Mouse (Mus musculus): ENCODE data around the gene Sys1. TPM values are rescaled to one million over a fixed set of nuclear protein-coding genes. Genes with fewer than 3 reads are reported as not detected.

The Sys1 gene
- polyA plus RNA-seq, 1 experiment: 94.5 TPM

DNA sequence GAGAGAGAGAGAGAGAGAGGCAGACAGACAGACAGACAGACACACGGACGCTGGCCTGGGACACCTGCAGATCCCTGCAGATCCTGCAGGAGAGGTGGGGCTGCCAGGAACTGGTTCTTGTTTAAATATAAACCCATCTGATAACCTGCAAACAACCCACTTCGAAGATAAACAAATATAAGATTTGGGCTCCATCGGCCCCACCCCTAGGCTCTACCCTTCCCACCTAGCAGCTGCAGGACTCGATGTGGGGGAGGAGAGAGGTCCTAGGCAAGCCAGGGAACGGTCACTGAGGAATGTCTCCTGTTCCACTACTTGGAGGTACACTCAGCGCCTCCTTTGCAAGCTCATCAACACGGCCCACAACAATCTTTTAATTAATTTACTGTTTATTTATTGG lies 18.5 kb upstream of the Sys1 start:
- Histone ChIP-seq H3K36me3 (ENCODE audit: control insufficient read depth, insufficient read depth, low read length) (no peaks in the 10 kb centered on the region; the same call in 1 of the 2 replicates), H3K27ac (ENCODE audit: insufficient read depth, low read depth, low read length) (peak overlapping the region; percentile 98), H3K4me1 (ENCODE audit: control insufficient read depth, insufficient read depth, low read length) (peaks cover 42% of the 10 kb centered on the region), H3K27me3 (replicated peaks; ENCODE audit: control insufficient read depth, insufficient read depth, low read length) (no peaks in the 10 kb centered on the region), H3K4me3 (ENCODE audit: insufficient read depth, low read depth, low read length) (peak overlapping the region; percentile 23)
- TF ChIP-seq CTCF (conservative IDR thresholded peaks at IDR 0.05; ENCODE audit: insufficient read depth, insufficient read length, low read depth, low read length): no peak
- no peak for TF ChIP-seq POLR2A (IDR thresholded peaks at IDR 0.05; ENCODE audit: low read depth, low read length)
- peak; percentile 55 for DNase-seq
- 22% methylated on average over 8 of the region's 8 CpGs for WGBS

DNA sequence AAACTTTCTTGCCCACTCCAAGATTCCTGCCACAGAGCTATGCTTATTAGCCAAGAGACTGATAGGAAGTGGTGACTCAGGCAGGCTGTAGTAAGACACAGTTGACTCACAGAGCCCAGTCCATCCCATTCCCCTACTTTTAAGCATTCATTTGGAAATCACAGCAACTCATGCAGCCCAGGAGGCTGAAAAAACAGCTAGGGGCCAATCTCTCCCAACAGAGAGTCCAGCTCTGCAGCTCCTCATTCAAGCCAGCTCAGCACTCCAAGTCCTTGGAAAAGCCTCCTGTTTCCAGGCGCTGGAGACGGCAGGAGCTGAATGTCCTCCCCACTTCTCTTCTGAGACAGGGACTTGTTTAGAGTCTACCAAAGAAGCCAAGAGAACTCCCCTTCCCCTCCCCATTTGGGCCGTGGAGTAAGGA lies 17.8 kb upstream of the Sys1 start:
- no peak for TF ChIP-seq POLR2A (IDR thresholded peaks at IDR 0.05; ENCODE audit: low read depth, low read length)
- no peak for TF ChIP-seq CTCF (conservative IDR thresholded peaks at IDR 0.05; ENCODE audit: insufficient read depth, insufficient read length, low read depth, low read length)
- DNase-seq: no peak
- Histone ChIP-seq H3K36me3 (ENCODE audit: control insufficient read depth, insufficient read depth, low read length) (no peaks in the 10 kb centered on the region; the same call in 1 of the 2 replicates), H3K27me3 (replicated peaks; ENCODE audit: control insufficient read depth, insufficient read depth, low read length) (no peaks in the 10 kb centered on the region), H3K4me1 (ENCODE audit: control insufficient read depth, insufficient read depth, low read length) (peaks cover 38% of the 10 kb centered on the region), H3K4me3 (ENCODE audit: insufficient read depth, low read depth, low read length) (peak overlapping the region; percentile 17), H3K27ac (ENCODE audit: insufficient read depth, low read depth, low read length) (peak overlapping the region; percentile 98)
- WGBS: 24% methylated on average over 3 of the region's 3 CpGs

DNA sequence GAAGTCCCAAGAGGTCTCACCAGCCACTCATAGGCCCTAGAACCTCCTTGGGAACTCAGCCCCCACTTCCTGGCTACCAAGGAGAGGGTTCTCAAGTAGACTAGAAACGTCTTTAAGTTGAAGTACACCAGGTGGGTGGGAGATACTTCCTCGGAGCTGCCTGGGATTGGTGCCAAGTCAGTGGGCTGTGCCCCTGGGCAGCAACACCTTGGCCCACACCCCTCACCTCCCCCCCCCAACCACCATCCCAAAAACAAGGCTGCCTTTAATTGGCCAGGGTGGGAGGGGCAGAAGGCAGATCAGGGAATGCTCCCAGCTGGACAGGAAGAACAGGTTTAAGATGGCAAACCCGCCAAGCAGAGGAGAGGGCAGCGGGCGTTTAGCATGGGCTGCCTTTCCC lies 16.4 kb upstream of the Sys1 start:
- H3K4me3 ChIP-seq (ENCODE audit: insufficient read depth, low read depth, low read length): peak overlapping the region; percentile 95
- peak overlapping the region; percentile 98 for H3K27ac ChIP-seq (ENCODE audit: insufficient read depth, low read depth, low read length)
- H3K27me3 ChIP-seq (replicated peaks; ENCODE audit: control insufficient read depth, insufficient read depth, low read length): no peaks in the 10 kb centered on the region
- 34% methylated on average over 5 of the region's 5 CpGs for WGBS
- H3K4me1 ChIP-seq (ENCODE audit: control insufficient read depth, insufficient read depth, low read length): peaks cover 25% of the 10 kb centered on the region
- H3K36me3 ChIP-seq (ENCODE audit: control insufficient read depth, insufficient read depth, low read length): no peaks in the 10 kb centered on the region; the same call in 1 of the 2 replicates
- DNase-seq: peak; percentile 62
- TF ChIP-seq POLR2A (IDR thresholded peaks at IDR 0.05; ENCODE audit: low read depth, low read length) (no peak), CTCF (conservative IDR thresholded peaks at IDR 0.05; ENCODE audit: insufficient read depth, insufficient read length, low read depth, low read length) (no peak)

DNA sequence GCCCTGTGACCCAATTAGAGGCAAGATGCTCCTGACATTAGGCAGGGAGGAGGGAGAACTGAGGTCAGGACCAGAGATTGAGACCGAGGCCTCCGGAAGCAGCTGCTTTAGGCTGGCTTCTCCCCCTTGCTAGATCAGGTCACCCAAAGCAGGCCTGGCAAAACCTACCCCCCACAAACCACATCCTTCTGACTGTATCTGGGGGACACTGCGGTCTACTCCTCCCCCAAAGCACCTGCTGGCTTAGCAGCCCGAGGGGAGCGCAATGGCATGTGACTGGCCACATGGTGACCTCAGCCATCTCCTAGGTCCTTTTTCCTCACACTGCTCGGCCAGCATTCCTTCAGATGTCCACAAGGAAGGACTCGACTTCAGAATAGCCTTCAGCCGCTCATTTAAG lies 15.6 kb upstream of the Sys1 start:
- 18% methylated on average over 8 of the region's 8 CpGs for WGBS
- Histone ChIP-seq H3K36me3 (ENCODE audit: control insufficient read depth, insufficient read depth, low read length) (no peaks in the 10 kb centered on the region; the same call in 1 of the 2 replicates), H3K27ac (ENCODE audit: insufficient read depth, low read depth, low read length) (peak overlapping the region; percentile 98), H3K4me1 (ENCODE audit: control insufficient read depth, insufficient read depth, low read length) (peaks cover 19% of the 10 kb centered on the region), H3K27me3 (replicated peaks; ENCODE audit: control insufficient read depth, insufficient read depth, low read length) (no peaks in the 10 kb centered on the region), H3K4me3 (ENCODE audit: insufficient read depth, low read depth, low read length) (peak overlapping the region; percentile 95)
- DNase-seq: peak; percentile 73
- TF ChIP-seq POLR2A (IDR thresholded peaks at IDR 0.05; ENCODE audit: low read depth, low read length) (no peak), CTCF (conservative IDR thresholded peaks at IDR 0.05; ENCODE audit: insufficient read depth, insufficient read length, low read depth, low read length) (no peak)

DNA sequence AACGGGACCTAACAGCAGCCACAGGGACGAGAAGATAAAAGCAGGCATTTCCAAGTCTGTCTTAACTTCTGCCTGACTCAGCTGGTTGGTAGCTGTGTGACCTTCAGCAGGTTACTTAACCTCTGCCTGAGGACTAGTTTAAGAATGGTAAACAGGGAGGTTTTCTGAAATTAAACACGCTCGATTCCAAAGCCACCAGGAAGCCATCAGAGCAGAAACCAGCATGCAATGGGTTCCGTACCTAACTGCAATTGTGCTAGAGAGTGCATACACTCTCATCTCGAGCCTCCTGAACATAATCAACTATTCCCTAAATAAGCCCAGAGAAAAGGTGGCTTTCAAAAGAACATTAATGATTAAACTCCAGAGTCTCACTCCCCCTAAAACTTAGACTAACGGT lies 15.0 kb upstream of the Sys1 start:
- 19% methylated on average over 7 of the region's 7 CpGs for WGBS
- H3K27me3 ChIP-seq (replicated peaks; ENCODE audit: control insufficient read depth, insufficient read depth, low read length): no peaks in the 10 kb centered on the region
- peak overlapping the region; percentile 98 for H3K27ac ChIP-seq (ENCODE audit: insufficient read depth, low read depth, low read length)
- TF ChIP-seq POLR2A (IDR thresholded peaks at IDR 0.05; ENCODE audit: low read depth, low read length) (no peak), CTCF (conservative IDR thresholded peaks at IDR 0.05; ENCODE audit: insufficient read depth, insufficient read length, low read depth, low read length) (no peak)
- DNase-seq: no peak
- no peaks in the 10 kb centered on the region; the same call in 1 of the 2 replicates for H3K36me3 ChIP-seq (ENCODE audit: control insufficient read depth, insufficient read depth, low read length)
- H3K4me3 ChIP-seq (ENCODE audit: insufficient read depth, low read depth, low read length): peak overlapping the region; percentile 95
- H3K4me1 ChIP-seq (ENCODE audit: control insufficient read depth, insufficient read depth, low read length): peaks cover 14% of the 10 kb centered on the region; the same call in 1 of the 2 replicates

DNA sequence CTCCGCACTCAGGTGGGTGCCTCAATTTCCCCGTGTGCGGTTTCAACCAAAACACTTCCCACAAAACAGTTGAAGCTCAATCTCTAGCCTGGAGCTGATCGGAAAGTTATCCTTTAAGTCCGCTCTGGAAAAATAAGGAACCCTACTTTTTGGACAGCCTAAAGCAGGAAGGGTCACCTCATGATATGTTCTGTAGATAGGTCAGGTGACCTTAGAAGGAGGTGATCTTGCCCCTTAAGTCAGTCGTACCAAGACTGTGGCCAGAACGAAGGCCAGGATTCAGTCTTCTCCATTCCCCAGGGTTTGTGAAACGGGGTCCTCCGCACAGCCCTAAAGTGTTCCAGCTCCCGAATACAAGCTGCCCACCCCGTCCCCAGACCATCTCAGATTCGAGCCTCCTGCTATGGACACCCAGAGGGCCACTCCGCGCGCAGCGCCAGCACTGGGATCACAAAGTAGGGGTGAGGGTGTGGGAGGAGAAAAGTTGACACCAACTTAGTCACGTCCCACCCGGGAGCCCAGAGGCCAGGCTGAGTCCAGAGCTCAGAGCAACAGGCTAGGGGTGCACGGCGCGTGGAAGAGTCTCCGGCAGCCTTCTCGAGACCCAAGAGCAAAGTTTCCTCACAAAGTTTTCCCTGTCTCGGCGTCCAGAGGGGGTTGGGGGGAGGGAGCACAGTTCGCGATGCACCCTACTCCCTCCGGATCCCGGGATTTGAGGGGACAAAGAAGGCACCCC lies 14.3 kb upstream of the Sys1 start:
- WGBS: 5% methylated on average over 29 of the region's 29 CpGs
- Histone ChIP-seq H3K4me3 (ENCODE audit: insufficient read depth, low read depth, low read length) (peak overlapping the region; percentile 95), H3K27me3 (replicated peaks; ENCODE audit: control insufficient read depth, insufficient read depth, low read length) (no peaks in the 10 kb centered on the region), H3K36me3 (ENCODE audit: control insufficient read depth, insufficient read depth, low read length) (no peaks in the 10 kb centered on the region; the same call in 1 of the 2 replicates), H3K27ac (ENCODE audit: insufficient read depth, low read depth, low read length) (peak overlapping the region; percentile 98), H3K4me1 (ENCODE audit: control insufficient read depth, insufficient read depth, low read length) (peaks cover 14% of the 10 kb centered on the region; the same call in 1 of the 2 replicates)
- DNase-seq: no peak
- no peak for TF ChIP-seq CTCF (conservative IDR thresholded peaks at IDR 0.05; ENCODE audit: insufficient read depth, insufficient read length, low read depth, low read length)
- TF ChIP-seq POLR2A (IDR thresholded peaks at IDR 0.05; ENCODE audit: low read depth, low read length): no peak

DNA sequence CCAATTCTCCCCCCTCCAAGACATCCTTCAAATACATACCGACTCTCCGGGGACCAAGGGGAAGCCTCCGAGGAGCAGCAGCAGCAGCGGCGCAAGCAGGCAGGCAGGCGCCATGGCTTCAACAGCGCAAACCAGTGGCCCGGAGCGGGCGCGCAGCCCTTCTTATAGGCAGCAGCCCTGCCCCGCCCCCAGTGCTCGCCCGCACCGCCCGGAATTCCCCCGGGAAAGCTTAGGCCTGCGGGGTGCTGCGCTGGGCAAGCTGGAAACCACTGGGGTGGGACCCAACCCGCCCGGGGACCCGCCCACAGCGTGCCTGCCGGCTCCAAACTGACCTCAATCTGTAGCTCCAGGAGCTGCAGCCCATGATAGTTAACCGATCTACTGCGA lies 13.7 kb upstream of the Sys1 start:
- Histone ChIP-seq H3K4me3 (ENCODE audit: insufficient read depth, low read depth, low read length) (peak overlapping the region; percentile 95), H3K27ac (ENCODE audit: insufficient read depth, low read depth, low read length) (peak overlapping the region; percentile 98), H3K36me3 (ENCODE audit: control insufficient read depth, insufficient read depth, low read length) (no peaks in the 10 kb centered on the region; the same call in 1 of the 2 replicates), H3K27me3 (replicated peaks; ENCODE audit: control insufficient read depth, insufficient read depth, low read length) (no peaks in the 10 kb centered on the region), H3K4me1 (ENCODE audit: control insufficient read depth, insufficient read depth, low read length) (peaks cover 14% of the 10 kb centered on the region; the same call in 1 of the 2 replicates)
- DNase-seq: peak; percentile 96
- under 1% methylated on average over 26 of the region's 26 CpGs for WGBS
- TF ChIP-seq CTCF (conservative IDR thresholded peaks at IDR 0.05; ENCODE audit: insufficient read depth, insufficient read length, low read depth, low read length) (no peak), POLR2A (IDR thresholded peaks at IDR 0.05; ENCODE audit: low read depth, low read length) (peak; percentile 97)
